Mouse (Mus musculus) retina, postnatal 1 day (tissue): Measurements from ENCODE around the gene Plet1.

Source experiments
- DNase-seq: peaks from one replicate; pipeline ENCODE4 v3.0.0-alpha.2; 2012

Plet1 gene

GRCm38 (mm10) chr9:50537295-50537694, 43.0 kb downstream of the Plet1 start:
- DNase-seq = no peak

GRCm38 (mm10) chr9:50540170-50540569, 45.8 kb downstream of the Plet1 start:
- no peak for DNase-seq

- DNase-seq = no peak
Observed at GRCm38 (mm10) chr9:50542401-50542800, 48.1 kb downstream of the Plet1 start.

GRCm38 (mm10) chr9:50547859-50548478, 53.6 kb downstream of the Plet1 start:
- DNase-seq = no peak

GRCm38 (mm10) chr9:50548936-50549335, 54.6 kb downstream of the Plet1 start:
- DNase-seq = no peak

GRCm38 (mm10) chr9:50552206-50552605, 57.9 kb downstream of the Plet1 start:
- DNase-seq = no peak

GRCm38 (mm10) chr9:50553547-50553946, 59.2 kb downstream of the Plet1 start:
- DNase-seq = no peak

- peak; percentile 77 for DNase-seq
Observed at GRCm38 (mm10) chr9:50554241-50555093, 60.1 kb downstream of the Plet1 start, which contains the start of gene Il18. Il18 (plus strand) TSS chr9:50554827.

GRCm38 (mm10) chr9:50555094-50555446, 60.7 kb downstream of the Plet1 start, which contains the start of gene Bco2:
Bco2 (minus strand) TSS chr9:50555181.
- DNase-seq = no peak
